Mouse (Mus musculus) heart, postnatal 0 days (tissue): ENCODE data around the gene Hhatl. TPM values are rescaled to one million over a fixed set of nuclear protein-coding genes. Genes with fewer than 3 reads are reported as not detected.

ENCODE experiments used
- ATAC-seq: fragments of 200-750 bp; cut with Nextera tagmentation; 2 replicates; pipeline ENCODE4 v1.8.0; 2017; ENCODE audit warnings: low read depth, moderate number of reproducible peaks, moderate library complexity; ENCODE audit not compliant: insufficient read depth
- DNase-seq: peaks from one replicate; pipeline ENCODE4 v3.0.0-alpha.2; 2016; ENCODE audit warnings: low spot score
- H3K27ac ChIP-seq: fragments of 300-500 bp; sonication (generic); 2 replicates; pipeline ENCODE4 v1.5.1; 2014; ENCODE audit warnings: low read depth, mild to moderate bottlenecking
- H3K27me3 ChIP-seq: fragments of 300-500 bp; sonication (generic); 2 replicates; pipeline ENCODE4 v1.6.1; 2014; ENCODE audit warnings: low read length, mixed read lengths; ENCODE audit not compliant: control insufficient read depth, insufficient read depth
- H3K36me3 ChIP-seq: fragments of 300-500 bp; sonication (generic); replicated peaks from 2 replicates; pipeline ENCODE4 v1.6.1; 2014; ENCODE audit warnings: low read length, mixed read lengths; ENCODE audit not compliant: control insufficient read depth, insufficient read depth
- H3K4me1 ChIP-seq: fragments of 300-500 bp; sonication (generic); 2 replicates; pipeline ENCODE4 v1.6.1; 2014; ENCODE audit warnings: antibody characterized with exemption; ENCODE audit not compliant: control insufficient read depth, insufficient read depth
- H3K4me2 ChIP-seq: fragments of 300-500 bp; sonication (generic); 2 replicates; pipeline ENCODE4 v1.6.1; 2014; ENCODE audit warnings: low read depth, mild to moderate bottlenecking, low read length, moderate library complexity
- H3K4me3 ChIP-seq: fragments of 300-500 bp; sonication (generic); 2 replicates; pipeline ENCODE4 v1.5.1; 2014; ENCODE audit warnings: low read depth, low read length
- H3K9ac ChIP-seq: fragments of 300-500 bp; sonication (generic); replicated peaks from 2 replicates; pipeline ENCODE4 v1.6.1; 2014; ENCODE audit warnings: low read depth, low read length, mixed read lengths
- H3K9me3 ChIP-seq: fragments of 300-500 bp; sonication (generic); replicated peaks from 2 replicates; pipeline ENCODE4 v1.6.1; 2016; ENCODE audit warnings: low read length; ENCODE audit not compliant: control insufficient read depth
- CTCF ChIP-seq: IDR thresholded peaks from 2 replicates; pipeline ENCODE4 v1.5.1; 2016; ENCODE audit warnings: antibody characterized with exemption, control low read depth, low read depth
- EP300 ChIP-seq: IDR thresholded peaks from 2 replicates; pipeline ENCODE4 v1.6.1; 2016; ENCODE audit warnings: antibody characterized with exemption, low read depth
- WGBS: fragments of 180-500 bp; shearing (Covaris S2); extraction: QIAGEN DNeasy Blood & Tissue Kit; methylation state at CpG from one replicate; pipeline ENCODE4 v1.1.7; 2014; 5-methylcytosine and 5-hydroxymethylcytosine counted together
- polyA plus RNA-seq: library from polyadenylated mRNA; unstranded; fragments of >200 nt; fragmentation: Nextera tagmentation; extraction: Ambion mirVana; gene quantifications from 2 replicates; pipeline ENCODE4 v1.2.1, GENCODE M21; 2015
- total RNA-seq: library from RNA; depleted of rRNA; stranded (reverse); fragments of >200 nt; gene quantifications from 2 replicates; pipeline ENCODE4 v1.2.3, GENCODE M21; 2014; ENCODE audit warnings: low replicate concordance

Gene Hhatl
- total and polyA plus RNA-seq, 2 experiments from 2014 or later: 52.7 to 75.4 TPM

- no peaks in the 10 kb centered on the region for H3K27me3 ChIP-seq
- H3K4me1 ChIP-seq: peaks cover 19% of the 10 kb centered on the region
- H3K4me3 ChIP-seq: peak overlapping the region; percentile 90; the same call in 1 of the 2 replicates
- TF ChIP-seq EP300: no peak
- TF ChIP-seq CTCF: no peak
- WGBS: 55% methylated on average over 10 of the region's 10 CpGs
- H3K9me3 ChIP-seq: no peaks in the 10 kb centered on the region
- peaks cover 39% of the 10 kb centered on the region for H3K36me3 ChIP-seq
- no peak for ATAC-seq
- H3K9ac ChIP-seq: peak overlapping the region; percentile 96; the same call in 1 of the 2 replicates
- DNase-seq: no peak
- peak overlapping the region; percentile 98 for H3K4me2 ChIP-seq
- peak overlapping the region; percentile 97; the same call in 1 of the 2 replicates for H3K27ac ChIP-seq
These were observed 34.2 kb downstream of the Hhatl start for GRCm38 (mm10) chr9:121757835-121758814.

GRCm38 (mm10) chr9:121757432-121757831, 34.9 kb downstream of the Hhatl start:
- DNase-seq: no peak
- no peak for ATAC-seq
- Histone ChIP-seq H3K9ac (no peak overlapping the region), H3K4me2 (no peak overlapping the region), H3K36me3 (peaks cover 38% of the 10 kb centered on the region), H3K9me3 (no peaks in the 10 kb centered on the region), H3K4me3 (no peak overlapping the region), H3K27ac (peak overlapping the region; percentile 97; the same call in 1 of the 2 replicates), H3K27me3 (no peaks in the 10 kb centered on the region), H3K4me1 (peaks cover 19% of the 10 kb centered on the region)
- no peak for TF ChIP-seq CTCF
- TF ChIP-seq EP300: no peak
- 41% methylated on average over 3 of the region's 3 CpGs for WGBS

- H3K4me2 ChIP-seq: no peak overlapping the region
- TF ChIP-seq CTCF (no peak), EP300 (no peak)
- peaks cover 44% of the 10 kb centered on the region for H3K36me3 ChIP-seq
- H3K27ac ChIP-seq: no peak overlapping the region
- H3K4me1 ChIP-seq: peaks cover 19% of the 10 kb centered on the region
- H3K9ac ChIP-seq: no peak overlapping the region
- whole genome bisulfite sequencing: 81% methylated on average over 3 of the region's 3 CpGs
- H3K9me3 ChIP-seq: no peaks in the 10 kb centered on the region
- DNase-seq (no peak), ATAC-seq (no peak)
- no peak overlapping the region for H3K4me3 ChIP-seq
- H3K27me3 ChIP-seq: no peaks in the 10 kb centered on the region
These were observed 35.5 kb downstream of the Hhatl start for GRCm38 (mm10) chr9:121756785-121757184.

GRCm38 (mm10) chr9:121754624-121755023, 37.7 kb downstream of the Hhatl start:
- 83% methylated on average over 3 of the region's 3 CpGs for WGBS
- Histone ChIP-seq H3K4me2 (no peak overlapping the region), H3K9me3 (no peaks in the 10 kb centered on the region), H3K4me1 (peaks cover 11% of the 10 kb centered on the region), H3K9ac (no peak overlapping the region), H3K27ac (no peak overlapping the region), H3K36me3 (peaks cover 66% of the 10 kb centered on the region), H3K27me3 (no peaks in the 10 kb centered on the region), H3K4me3 (no peak overlapping the region)
- ATAC-seq (no peak), DNase-seq (no peak)
- TF ChIP-seq CTCF (no peak), EP300 (no peak)

- Histone ChIP-seq H3K4me3 (no peak overlapping the region), H3K4me2 (no peak overlapping the region), H3K9me3 (no peaks in the 10 kb centered on the region), H3K36me3 (peaks cover 84% of the 10 kb centered on the region), H3K27ac (no peak overlapping the region), H3K9ac (no peak overlapping the region), H3K27me3 (no peaks in the 10 kb centered on the region), H3K4me1 (no peaks in the 10 kb centered on the region; the same call in 1 of the 2 replicates)
- DNase-seq (no peak), ATAC-seq (no peak)
- TF ChIP-seq EP300 (no peak), CTCF (no peak)
- 94% methylated on average over 9 of the region's 9 CpGs for WGBS
These were observed 39.5 kb downstream of the Hhatl start for GRCm38 (mm10) chr9:121752774-121753173.
